Mouse (Mus musculus) kidney, adult 9 months (tissue): ENCODE results near the gene Fgfr2.

Source experiments
- DNase-seq: peaks from one replicate; pipeline ENCODE4 v3.0.0; 2022

The Fgfr2 gene

DNA sequence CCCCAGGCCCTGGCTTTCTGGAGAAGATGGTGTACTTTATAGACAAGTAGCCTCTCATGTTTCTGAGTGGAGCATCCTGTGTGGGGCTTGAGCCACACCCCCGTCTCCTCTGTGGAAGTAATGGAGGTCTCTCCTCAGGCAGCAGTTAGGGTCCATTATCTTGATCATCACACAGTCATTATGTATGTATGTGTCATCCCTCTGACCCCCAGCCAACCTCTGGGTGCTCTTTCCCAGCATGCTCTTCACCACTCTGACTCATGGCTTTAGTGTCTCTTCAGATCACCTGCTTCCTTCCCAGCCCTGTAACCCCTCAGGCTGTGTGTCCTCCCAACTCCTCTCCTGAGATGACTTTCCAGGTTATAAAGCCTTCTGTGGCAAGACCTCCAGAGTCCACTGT, 481.5 kb downstream of the Fgfr2 start:
- DNase-seq, result no peak

GRCm38 (mm10) chr7:132640946-132641345, 482.2 kb downstream of the Fgfr2 start:
- DNase-seq, result peak; percentile 48

GRCm38 (mm10) chr7:132638446-132639087, 484.6 kb downstream of the Fgfr2 start:
- DNase-seq, result peak; percentile 71

DNA sequence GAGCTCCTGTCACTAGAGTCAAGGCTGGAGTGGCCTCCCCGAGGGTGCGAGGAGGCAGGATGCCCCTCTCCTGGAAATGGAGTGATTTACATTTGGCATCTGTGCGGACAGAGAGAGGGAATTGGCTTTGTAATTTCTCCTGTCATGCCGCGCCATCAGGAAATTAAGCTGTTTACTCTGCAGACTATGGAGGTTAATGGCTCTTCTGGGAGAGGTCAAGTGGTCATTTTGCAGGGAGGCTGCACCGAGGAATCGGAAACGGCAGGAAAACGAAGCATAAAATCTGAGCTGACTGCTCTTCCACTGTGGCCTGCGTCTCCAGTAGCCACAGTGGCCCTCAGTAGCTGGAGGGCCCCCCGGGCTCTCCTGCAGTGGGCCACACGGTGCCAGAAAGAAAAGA, 485.9 kb downstream of the Fgfr2 start:
- DNase-seq, result no peak

GRCm38 (mm10) chr7:132631313-132631712, 491.8 kb downstream of the Fgfr2 start:
- DNase-seq, result no peak

DNA sequence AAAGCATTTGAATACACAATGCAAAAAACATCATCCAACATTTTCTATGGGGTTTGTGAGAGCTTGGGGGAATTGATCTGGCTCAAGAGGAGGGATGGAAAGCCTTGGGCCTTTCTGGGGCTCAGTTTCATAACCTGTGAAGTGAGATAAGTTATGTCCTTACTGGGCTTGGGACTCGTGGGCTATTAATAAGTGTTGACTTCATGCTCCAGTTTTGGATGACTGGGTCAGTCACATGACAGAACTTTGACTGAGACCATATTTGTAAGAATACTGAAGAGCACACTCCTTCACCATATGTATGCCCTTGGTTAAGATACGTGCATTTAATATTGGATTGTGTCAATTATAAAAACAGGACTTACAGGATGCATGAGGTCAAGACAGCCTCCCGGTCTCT, 495.7 kb downstream of the Fgfr2 start:
- no peak for DNase-seq

DNA sequence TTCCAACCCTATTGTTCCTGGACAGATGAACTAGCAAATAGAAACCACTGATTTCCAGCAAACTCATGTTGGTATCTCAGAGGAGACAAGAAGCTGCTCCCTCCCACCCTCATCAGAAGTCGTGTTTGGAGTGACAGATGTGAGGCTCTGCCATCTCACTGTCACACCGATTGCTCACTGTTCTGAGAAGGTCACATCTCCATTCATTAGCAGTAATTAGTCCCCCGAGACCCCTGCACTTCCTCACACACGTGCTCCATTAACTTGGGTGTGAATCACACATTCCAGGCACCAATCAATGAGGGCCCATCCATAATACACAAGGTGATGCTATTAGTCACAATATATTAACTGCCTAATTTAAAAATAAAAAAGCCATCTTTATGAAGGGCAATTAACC, 497.0 kb downstream of the Fgfr2 start:
- no peak for DNase-seq

DNA sequence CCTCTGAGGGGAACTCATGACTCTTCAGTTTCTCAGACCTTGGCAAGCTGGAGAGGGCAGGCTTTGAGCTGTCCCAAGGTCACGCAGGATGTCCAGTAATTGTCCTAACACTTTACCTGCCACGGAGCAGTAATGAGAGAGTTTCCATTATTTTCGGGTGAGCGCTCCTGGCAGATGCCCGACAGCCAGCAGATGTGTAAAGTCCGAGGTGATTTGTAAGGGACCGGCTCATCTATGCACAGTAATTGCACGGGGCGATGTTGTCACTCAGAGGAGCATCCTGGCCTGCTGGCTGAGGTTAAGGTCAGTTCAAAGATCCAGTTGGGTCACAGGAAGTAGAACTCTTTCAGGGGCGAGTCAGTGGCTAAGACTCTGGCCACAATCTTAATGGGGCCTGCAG, 499.0 kb downstream of the Fgfr2 start:
- peak; percentile 20 for DNase-seq

DNA sequence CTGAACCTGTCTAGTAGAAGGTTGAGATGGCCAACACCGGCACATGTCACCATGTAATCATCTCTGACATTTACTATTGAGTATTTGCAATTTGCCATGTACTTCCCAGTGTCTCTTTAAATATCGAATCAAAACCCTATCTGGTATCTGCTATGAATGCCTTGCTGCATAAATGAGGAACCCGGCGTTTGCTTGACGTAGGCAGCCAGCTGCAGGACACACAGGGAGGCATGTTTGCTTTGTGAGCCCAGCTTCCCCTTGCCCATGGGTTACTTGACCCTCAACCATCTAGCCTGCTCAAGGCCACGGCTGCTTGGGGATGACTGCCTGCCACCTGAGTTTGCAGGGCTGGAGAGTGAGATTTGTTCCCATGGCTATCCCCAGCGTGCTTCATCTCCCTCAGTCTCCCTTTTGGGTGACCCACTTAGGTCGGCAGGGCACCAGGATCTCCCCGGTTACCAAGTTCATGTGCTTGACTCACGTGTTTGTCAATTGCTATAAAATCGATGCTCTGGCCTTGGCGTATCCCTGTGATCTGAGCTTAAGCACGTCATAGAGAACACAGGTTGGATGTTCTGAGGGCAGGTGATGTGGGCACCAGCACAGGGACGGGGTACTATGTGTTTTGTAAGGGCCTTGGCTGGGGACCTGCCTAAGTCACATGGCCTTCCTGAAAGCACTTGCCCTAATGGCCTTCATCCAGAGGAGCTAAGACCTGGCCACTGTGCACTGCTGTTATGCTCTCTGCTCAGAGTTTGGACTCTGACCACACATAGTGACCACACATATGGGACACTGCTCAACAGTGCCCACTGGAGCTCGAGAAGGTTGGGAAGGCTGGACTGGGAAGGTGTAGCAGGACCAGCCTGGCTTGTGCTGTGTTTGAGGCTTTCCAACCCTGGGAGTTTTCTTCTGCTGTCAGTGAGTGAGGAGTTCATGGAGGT, 502.9 kb downstream of the Fgfr2 start:
- peak; percentile 66 for DNase-seq

- no peak for DNase-seq
Measured at GRCm38 (mm10) chr7:132619549-132619948, 503.6 kb downstream of the Fgfr2 start.

DNA sequence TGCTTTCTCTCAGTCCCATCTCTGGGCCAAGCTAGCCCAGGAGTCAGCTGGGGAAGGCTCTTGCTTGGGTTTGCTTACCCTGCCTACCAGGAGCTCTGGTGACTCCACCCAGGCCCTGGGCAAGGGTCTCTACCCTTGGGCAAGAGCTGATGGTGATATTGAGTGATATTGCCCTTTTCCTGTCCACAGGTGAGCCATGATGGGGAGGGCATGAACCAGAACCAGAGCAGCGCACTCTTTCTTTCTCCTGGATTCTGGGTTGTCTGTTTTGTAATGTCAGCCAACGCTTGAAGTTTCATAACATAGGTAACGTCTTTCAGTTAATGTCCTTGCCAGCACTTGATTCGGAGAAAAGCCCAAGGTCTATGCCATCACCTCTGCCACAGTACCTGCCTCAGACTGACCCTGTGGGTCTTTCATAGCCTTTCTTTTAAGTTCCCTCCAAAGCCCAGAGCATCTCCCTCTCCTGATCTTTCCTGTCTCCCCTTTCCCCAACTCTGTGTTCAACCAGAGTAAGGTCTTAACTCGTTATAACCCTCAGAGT, 506.1 kb downstream of the Fgfr2 start:
- DNase-seq, result no peak

- no peak for DNase-seq
Measured at GRCm38 (mm10) chr7:132616391-132616790, 506.8 kb downstream of the Fgfr2 start.

GRCm38 (mm10) chr7:132615346-132615745, 507.8 kb downstream of the Fgfr2 start:
- no peak for DNase-seq

DNA sequence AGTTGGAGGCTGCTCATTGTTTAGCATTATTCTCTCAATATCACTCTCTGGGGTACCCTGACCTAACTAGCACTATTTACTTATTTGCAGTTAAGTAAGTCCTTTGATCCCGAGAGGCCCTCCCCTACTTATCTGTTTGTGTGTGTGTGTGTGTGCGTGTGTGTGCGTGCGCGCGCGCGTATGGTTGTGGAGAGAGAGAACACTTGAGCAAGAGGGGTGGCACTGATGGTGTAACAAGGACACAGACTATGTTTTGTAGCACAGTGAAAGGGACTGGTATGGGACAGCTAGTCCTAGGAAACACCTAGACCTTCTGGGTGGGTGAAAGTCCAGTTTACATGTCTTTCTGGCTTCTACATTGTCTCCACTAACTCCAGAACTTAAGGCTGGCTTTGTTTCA, 511.6 kb downstream of the Fgfr2 start:
- DNase-seq, result no peak

- peak; percentile 76 for DNase-seq
Measured at GRCm38 (mm10) chr7:132610468-132611318, 512.5 kb downstream of the Fgfr2 start, which contains the start of gene Lhpp. Gene Lhpp, plus strand, starts transcription at chr7:132610638.

DNA sequence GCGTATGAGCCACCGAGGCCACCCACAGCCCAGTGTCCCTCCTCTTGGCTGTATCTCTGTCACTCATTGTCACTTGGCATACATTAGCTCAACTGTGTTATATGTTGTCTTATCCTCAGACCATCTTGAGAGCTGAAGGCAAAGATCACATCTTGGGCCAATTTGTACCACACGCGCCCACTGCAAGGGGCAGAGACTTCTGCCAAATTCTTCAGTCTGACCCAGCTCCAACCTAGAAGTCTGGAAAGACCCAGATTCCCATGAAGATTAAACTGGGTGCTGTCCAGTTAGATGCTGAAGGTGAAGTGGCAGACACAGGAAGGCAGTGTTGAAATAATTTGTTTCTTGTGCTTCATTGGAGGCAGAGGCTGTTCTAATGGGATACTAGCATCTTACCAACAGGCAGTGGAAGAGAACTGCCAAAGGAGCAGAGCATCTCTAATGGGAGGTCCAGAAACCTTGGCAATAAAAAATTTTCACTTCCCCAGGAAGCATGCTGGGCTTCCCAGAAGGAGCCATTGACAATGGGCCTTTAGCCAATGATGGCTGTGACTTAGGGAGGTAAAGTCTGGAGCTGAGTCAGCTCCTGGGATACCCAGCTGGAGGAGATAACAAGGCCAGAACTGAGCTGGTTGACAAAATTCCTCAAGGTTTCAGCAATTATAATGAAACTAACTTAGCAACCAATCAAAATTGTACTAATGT, 514.7 kb downstream of the Fgfr2 start:
- DNase-seq, result no peak

- no peak for DNase-seq
Measured at GRCm38 (mm10) chr7:132605689-132606088, 517.5 kb downstream of the Fgfr2 start.

GRCm38 (mm10) chr7:132604720-132605119, 518.4 kb downstream of the Fgfr2 start:
- no peak for DNase-seq

DNA sequence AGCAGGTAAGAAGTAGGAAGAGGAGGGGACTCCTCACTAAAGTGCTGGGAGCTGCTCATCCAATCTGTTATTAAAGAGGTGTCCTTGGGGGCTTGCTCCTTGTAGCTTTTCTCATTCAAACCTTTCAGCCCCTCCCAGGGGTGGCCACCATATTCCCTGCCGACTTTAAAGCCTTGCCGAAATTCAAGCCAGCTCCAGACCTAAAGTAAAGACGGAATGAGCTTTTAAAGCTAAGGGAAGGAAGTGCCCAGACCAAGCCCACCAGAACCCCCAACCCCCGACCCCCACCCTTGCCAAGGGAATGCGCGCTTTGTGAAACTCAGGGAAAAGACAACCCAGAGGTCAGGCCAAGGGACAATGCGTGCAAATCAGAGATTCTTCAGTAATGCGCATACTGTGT, 522.2 kb downstream of the Fgfr2 start:
- no peak for DNase-seq

DNA sequence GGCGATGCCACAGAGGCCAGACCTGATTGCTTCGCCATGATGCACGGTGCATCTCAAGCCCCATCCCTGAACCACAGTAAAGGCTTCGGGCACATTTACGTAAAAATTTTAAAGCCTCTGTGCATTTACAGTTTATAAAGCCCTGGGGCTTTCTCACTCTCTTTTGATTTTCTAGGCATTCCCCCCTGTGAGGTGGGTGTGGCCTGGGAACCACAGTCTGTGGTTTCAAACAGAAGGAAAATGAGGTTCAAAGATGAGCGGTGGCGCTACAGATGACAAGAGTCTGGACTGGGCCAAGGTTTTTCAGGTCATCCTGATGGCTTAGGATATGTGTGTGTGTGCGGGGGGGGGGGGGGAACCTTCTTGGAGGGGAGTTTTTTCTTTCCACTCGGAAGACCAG, 523.1 kb downstream of the Fgfr2 start:
- no peak for DNase-seq

DNA sequence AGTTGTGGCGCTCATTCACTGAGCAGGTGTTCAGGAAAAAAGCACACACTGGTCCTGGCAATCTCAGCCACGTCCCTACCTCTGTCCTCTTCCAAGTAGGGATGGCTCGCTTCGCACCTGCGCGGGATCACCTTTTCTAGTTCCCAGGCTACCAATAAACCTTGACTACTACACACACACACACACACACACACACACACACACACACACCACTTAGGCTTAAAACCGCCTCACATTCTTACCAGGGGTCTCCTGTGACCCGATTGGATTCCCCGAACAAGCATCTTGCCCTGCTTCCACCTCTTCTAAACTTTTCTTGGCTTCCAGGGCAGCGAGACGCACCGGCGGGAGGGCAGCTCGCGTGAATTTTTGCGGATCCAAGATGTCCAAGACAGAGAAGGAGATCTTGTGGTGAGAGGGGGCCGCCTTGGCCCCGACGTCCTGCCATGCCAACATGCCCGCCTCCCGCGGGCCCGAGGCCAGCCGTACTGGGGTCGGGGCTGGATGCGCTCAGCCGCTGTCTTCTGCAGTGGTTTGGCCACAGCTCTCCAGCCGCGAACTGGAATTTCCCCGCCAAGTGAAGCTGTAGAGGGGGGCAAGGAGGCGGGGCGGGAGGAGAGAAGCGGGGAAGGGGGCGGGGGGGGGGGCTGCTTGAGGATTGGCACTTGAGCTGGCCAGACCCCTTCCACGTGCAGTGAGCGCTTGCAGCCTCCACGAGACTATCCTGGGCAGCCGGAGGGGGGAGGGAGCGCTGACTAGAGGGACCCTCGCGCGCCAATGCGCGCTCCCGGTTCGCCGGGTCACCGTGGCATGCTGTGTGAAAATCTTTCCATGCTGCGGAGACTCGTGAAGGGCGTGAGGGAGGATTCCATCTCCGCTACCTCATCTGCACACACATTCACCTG, 523.8 kb downstream of the Fgfr2 start, which contains the start of gene Nkx1-2:
TSS of gene Nkx1-2 (minus strand) at position 567 of the 905 bp plus-strand sequence.
- no peak for DNase-seq
